Mouse (Mus musculus): ENCODE measurements around the gene Stab1.

DNA sequence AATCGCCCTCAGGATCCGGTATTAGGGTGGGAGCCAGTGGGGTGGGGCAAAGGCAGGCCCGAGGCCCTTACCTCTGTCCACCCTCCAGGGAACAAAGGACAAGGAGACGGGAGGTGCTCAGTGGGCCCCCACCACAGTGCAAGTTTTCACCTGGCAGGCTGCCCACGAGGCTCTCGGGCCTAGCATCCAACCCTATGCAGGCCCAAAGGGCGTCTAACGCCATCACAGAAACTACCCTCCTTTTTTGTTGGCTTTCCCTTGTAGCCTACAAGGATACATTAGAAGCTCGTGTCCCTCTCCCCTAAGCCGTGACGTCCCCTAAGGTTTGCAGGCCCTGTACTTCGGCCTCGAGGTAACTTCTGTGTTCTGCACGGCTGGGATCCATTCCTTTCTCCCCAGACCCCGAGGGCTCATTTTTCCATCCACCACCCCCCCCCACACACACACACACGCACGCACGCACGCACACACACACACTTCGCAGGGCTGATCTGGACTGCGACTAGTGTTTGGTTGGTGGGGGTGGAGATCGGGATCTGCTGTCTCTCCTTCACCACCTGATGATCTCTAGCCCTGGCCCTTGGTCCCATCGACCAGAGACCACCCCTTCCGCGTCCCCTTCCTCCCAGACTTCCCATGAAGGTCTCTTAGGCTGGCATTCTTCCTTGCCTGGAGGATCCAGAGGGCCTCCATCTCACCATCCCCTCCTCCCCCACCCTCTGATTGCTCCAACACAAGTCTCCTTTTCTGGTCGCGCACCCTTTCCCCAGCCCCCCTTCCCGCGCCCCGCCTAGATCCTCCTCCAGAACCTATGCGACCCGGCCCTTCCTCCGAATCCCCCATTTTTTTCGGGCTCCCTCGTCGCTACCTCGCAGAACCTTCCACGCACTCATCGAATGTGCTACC, 37.4 kb upstream of the Stab1 start:
- no peak for TF ChIP-seq CTCF (IDR thresholded peaks at IDR 0.05; ENCODE audit: low read depth)
- no peak for TF ChIP-seq EP300 (IDR thresholded peaks at IDR 0.05; ENCODE audit: low read depth)

Measured in liver, embryonic 14.5 days (tissue).